Mouse (Mus musculus) CH12F3 (cell line): ENCODE measurements around the gene Hsdl2.

Source experiments
- in situ Hi-C: fragments of 300-500 bp; cut with MboI; formaldehyde crosslinking; loops from 2 replicates; pipeline ENCODE4 v1.14.3; 2020; ENCODE audit warnings: low sequenced_read_pairs

The Hsdl2 gene

DNA sequence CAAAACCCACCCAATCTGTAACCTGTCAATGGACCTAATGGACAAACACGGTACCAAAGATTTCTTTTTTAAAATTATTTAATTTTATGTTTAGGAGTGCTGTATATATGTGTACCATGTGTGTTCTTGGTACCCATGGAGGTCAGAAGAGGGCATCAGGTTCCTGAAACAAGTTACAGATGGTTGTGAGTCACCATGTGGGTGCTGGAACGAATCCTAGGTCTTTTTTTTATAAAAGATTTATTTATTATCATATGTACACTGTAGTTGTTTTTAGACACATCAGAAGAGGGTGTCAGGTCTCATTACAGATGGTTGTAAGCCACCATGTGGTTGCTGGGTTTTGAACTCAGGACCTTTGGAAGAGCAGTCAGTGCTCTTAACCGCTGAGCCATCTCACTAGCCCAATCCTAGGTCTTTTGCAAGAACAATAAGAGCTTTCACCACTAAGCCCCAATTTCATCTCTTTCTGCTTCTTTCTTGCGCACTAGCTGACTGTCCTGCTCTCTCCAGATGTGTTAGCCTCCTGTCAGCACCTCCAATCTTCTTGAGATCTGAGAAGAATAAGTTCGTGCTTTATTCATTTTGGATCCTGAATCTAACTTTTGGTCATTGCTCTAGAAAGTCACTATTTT is 38.4 kb downstream of the Hsdl2 start:
- in situ Hi-C loops = loop anchor here (25.0 kb wide), 1 partner anchor 243 kb away; no protein-coding TSS in a partner anchor

GRCm38 (mm10) chr4:59625676-59625997 is 44.3 kb downstream of the Hsdl2 start:
- in situ Hi-C loops = no loop called here

- in situ Hi-C loops = no loop called here
Measured at GRCm38 (mm10) chr4:59625998-59626910, 44.9 kb downstream of the Hsdl2 start, which contains the start of gene E130308A19Rik. Gene E130308A19Rik, plus strand, starts transcription at chr4:59626211.

GRCm38 (mm10) chr4:59628255-59628654 is 46.9 kb downstream of the Hsdl2 start:
- in situ Hi-C loops = no loop called here

DNA sequence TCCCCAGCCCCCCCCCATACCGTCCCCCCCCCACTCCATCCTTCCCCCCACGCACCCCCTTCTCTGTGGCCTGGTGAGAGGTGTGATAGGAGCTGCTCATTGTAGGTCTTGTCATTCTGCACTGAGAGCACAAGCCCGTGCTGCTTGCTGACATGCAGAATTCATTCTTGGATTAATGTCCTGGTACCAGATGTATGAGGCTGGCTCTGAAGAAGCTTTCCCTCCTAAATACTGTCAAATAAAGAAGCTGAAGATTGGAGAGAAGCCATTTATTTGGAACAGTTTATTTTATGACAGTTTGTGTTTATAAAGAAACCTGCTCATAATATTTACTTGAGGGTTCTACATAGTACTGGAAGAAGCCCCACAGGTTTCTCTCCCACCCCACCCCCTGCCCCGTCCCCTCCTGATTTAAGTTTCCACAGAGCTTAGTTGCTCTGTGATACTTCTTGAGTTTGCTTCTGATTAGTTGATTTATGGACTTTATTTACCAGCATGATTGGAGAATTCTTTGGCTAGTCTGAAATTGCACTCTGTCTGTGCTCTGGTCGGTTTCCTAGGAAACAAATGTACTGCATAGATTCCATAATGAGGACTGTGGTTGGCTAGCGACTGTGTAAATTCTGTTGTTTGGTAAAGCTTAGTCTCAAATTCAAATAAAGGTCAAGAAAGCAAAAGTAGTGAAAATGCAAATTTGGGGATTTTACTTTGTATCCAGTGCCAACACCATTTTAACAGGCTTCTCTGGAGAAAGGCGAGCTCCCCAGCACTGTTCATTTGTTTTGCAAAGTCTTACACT is 47.9 kb downstream of the Hsdl2 start:
- in situ Hi-C loops = no loop called here

GRCm38 (mm10) chr4:59630122-59630521 is 48.8 kb downstream of the Hsdl2 start:
- in situ Hi-C loops = no loop called here

DNA sequence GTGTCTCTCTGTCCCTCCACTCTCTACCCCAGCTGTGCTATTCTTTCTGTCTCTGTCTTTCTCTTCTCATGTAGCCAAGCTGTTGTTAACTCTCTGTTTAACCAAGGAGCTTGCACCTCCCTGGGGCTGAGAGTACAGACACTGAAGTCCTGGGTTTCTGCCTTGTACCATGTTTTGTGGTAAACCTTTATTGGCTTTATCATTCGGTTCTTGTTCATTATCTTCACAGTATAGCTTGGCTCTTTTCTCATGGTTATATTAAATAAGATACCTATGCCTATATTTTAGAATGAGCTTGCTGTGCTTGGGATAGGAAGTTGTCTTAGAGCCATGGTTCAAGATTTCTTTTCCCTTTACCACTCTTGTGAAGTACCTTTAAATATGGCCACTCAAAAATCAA is 53.2 kb downstream of the Hsdl2 start:
- in situ Hi-C loops = no loop called here

DNA sequence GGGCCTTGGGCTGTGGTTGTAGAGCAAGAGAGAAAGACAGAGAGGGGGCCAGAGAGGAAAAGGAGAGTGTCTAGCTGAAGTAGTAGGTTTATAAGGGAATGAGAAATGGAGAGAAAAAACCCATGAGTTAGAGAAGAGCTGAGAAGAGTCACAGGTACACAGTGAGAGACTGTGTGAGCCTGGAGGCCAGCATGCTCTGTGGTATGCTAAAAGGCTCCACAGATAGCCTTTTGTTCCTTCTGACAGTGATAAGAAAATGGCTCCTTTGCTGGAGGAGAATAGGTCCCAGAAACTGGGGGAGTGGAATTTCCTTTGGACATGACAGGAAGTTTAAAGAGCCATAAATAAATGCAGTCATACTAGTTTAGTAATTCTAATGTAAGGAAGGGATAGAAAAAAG is 57.8 kb downstream of the Hsdl2 start:
- in situ Hi-C loops = no loop called here

DNA sequence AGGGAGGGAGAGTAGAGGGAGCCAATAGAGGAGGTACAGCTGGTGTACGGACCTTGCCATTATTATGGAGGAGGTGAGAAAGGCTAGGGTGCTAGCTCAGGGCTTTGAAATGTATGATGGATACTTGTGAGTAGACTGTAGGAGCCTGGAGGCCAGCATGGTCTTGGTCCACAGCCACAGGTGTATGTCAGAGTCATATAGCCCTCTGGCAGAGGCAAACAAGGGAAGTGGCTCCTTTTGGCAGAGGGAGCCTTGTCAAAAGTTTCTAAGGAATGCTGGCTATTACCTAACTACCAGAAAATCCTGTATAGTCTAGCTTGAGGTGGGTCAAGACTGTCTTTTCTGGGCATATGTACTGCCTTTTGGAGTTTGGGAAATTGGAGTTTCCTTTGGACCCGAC is 59.4 kb downstream of the Hsdl2 start:
- in situ Hi-C loops = no loop called here

DNA sequence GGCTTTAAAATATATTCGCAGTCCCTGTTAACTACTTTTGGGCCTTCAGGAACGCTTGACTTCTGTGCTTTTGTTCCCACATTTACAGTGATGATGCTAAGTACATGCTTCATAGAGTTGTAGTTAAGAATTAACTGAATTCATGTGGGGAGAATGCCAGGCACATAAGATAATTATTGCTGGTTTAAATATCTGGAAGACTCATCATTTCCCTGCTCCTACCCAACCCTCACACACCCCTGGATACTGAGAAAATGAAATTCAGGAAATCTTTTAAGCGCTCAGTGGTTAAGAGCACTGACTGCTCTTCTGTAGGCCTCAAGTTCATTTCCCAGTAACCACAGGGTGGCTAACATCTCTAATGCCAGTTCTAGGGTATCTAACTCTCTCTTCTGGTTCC is 60.7 kb downstream of the Hsdl2 start:
- in situ Hi-C loops = no loop called here

GRCm38 (mm10) chr4:59642657-59643056 is 61.3 kb downstream of the Hsdl2 start:
- in situ Hi-C loops = no loop called here

- in situ Hi-C loops = no loop called here
Measured at GRCm38 (mm10) chr4:59644431-59644830, 63.1 kb downstream of the Hsdl2 start.

DNA sequence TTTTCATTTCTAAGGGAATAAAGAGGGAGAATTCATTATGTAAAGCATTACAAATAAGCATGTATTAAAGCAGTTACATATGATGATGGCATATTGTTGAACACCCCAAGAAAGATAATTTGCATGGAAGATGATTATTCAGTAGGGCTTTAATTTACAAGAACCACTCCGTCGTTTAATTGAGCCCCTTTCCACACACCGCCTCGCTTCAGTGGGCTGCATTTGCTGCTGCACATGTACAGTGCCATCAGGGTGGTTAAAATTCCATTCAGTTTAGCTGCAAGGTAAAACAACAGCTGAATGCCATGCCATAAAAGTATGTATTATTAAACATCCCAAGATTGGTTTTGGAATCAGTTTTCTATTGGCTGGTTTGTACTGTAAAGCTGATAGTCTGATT is 63.6 kb downstream of the Hsdl2 start:
- in situ Hi-C loops = no loop called here

GRCm38 (mm10) chr4:59645610-59646009 is 64.2 kb downstream of the Hsdl2 start:
- in situ Hi-C loops = no loop called here

DNA sequence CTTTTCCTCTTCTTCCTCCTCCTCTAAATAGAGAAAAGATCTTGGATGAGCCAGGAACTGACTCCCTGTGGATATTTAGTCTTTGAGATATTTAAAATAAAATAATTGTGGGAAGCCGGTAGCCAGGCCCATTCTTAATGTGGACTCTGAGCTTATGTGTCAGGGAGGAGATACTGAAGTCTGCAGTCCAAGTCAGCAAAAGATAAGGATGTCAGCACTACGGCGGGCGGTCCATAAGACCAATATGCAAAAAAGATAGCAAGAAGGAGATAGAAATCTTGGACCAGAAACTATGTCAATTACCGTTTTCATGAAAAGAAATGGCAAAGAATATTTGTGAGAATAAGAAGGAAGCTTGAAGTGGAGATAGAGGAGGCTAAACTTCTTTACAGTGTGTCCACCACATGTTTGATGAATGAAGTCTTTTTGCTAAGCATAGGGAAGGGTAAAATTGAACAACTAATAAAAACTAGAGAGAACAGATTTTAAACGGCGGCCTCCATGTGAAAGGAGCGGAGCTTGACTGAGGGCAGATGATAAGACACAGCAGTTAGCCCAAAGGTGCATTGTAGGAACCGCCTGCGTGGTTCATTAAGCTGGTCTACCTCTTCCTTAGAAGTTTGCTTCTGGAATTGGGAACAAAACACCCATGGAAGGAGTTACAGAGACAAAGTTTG is 64.8 kb downstream of the Hsdl2 start:
- in situ Hi-C loops = no loop called here

DNA sequence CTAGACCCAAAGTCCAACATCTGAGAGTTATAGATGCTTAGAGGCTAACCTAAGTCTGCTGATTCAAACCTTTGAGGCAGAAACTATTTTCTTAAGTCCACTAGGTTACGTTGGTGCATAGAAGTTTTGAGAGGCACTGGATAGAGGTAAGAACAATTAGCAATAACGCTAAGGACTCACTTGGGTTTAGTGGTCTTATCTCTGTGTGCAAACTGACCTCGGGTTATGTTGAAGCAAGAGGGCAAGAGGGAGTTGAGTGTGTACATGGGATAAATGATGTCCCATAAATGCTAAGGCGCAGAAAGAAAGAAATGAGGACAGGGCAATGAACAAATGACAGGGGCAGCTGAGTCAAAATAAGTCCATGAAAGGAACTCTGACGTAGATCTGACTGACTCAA is 67.8 kb downstream of the Hsdl2 start:
- in situ Hi-C loops = no loop called here

- in situ Hi-C loops = no loop called here
Measured at GRCm38 (mm10) chr4:59652166-59652681, 70.9 kb downstream of the Hsdl2 start.

GRCm38 (mm10) chr4:59656061-59656642 is 74.8 kb downstream of the Hsdl2 start:
- in situ Hi-C loops = no loop called here

- in situ Hi-C loops = no loop called here
Measured at GRCm38 (mm10) chr4:59662163-59662562, 80.8 kb downstream of the Hsdl2 start.

- in situ Hi-C loops = no loop called here
Measured at GRCm38 (mm10) chr4:59663451-59663850, 82.1 kb downstream of the Hsdl2 start.
